Mouse (Mus musculus) hindbrain, embryonic 10.5 days (tissue): Measurements from ENCODE around the gene Sars2. TPM values are rescaled to one million over a fixed set of nuclear protein-coding genes. Genes with fewer than 3 reads are reported as not detected.

ENCODE experiments used
- DNase-seq: peaks from one replicate; pipeline ENCODE4 v3.0.0-alpha.2; 2017; ENCODE audit warnings: low spot score
- H3K27ac ChIP-seq: fragments of 300-500 bp; sonication (generic); 2 replicates; pipeline ENCODE4 v1.5.1; 2016; ENCODE audit warnings: mild to moderate bottlenecking, moderate library complexity
- H3K27me3 ChIP-seq: fragments of 300-500 bp; sonication (generic); 2 replicates; pipeline ENCODE4 v1.6.1; 2016; ENCODE audit warnings: mild to moderate bottlenecking; ENCODE audit not compliant: poor library complexity, insufficient read depth, severe bottlenecking
- H3K36me3 ChIP-seq: fragments of 300-500 bp; sonication (generic); 2 replicates; pipeline ENCODE4 v1.6.1; 2016; ENCODE audit warnings: mild to moderate bottlenecking, moderate library complexity
- H3K4me1 ChIP-seq: fragments of 300-500 bp; sonication (generic); replicated peaks from 2 replicates; pipeline ENCODE4 v1.6.1; 2016; ENCODE audit warnings: mild to moderate bottlenecking
- H3K4me3 ChIP-seq: fragments of 300-500 bp; sonication (generic); 2 replicates; pipeline ENCODE4 v1.5.1; 2016; ENCODE audit warnings: mild to moderate bottlenecking, moderate library complexity
- H3K9me3 ChIP-seq: fragments of 300-500 bp; sonication (generic); 2 replicates; pipeline ENCODE4 v1.6.1; 2016; ENCODE audit warnings: mild to moderate bottlenecking, moderate library complexity
- WGBS: fragments of 180-500 bp; shearing (Covaris S2); methylation state at CpG from one replicate; pipeline ENCODE4 v1.1.7; 2016; 5-methylcytosine and 5-hydroxymethylcytosine counted together
- polyA plus RNA-seq: library from polyadenylated mRNA; unstranded; fragments of >200 nt; fragmentation: Nextera tagmentation; extraction: Ambion mirVana; gene quantifications from 2 replicates; pipeline ENCODE4 v1.2.1, GENCODE M21; 2016

Sars2 gene
- polyA plus RNA-seq, 1 experiment from 2014 or later, result 43.9 TPM

DNA sequence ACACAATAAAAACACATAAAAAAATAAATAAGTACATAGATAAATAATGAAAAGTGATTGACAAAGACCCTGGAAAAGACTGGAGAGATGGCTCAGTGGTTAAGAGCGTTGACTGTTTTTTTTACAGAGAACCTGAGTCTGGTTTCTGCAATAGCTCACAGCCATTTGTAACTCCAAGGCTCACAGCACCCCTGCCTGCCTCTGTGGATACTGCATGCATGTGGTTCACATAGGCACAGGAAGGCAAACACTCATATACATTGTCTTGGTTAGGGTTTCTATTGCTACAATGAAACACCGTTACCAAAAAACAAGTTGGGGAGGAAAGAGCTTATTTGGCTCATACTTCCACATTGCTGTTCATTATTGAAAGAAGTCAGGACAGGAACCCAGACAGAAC lies 26.2 kb upstream of the Sars2 start:
- WGBS, result 97% methylated on average over 2 of the region's 2 CpGs
- 0 out of 2 replicates have a peak, but pooled peaks cover 15% of the 10 kb centered on the region for H3K27me3 ChIP-seq
- DNase-seq, result no peak
- peaks cover 18% of the 10 kb centered on the region for H3K4me1 ChIP-seq
- H3K36me3 ChIP-seq, result no peaks in the 10 kb centered on the region
- no peak overlapping the region for H3K27ac ChIP-seq
- no peaks in the 10 kb centered on the region for H3K9me3 ChIP-seq
- H3K4me3 ChIP-seq, result no peak overlapping the region

DNA sequence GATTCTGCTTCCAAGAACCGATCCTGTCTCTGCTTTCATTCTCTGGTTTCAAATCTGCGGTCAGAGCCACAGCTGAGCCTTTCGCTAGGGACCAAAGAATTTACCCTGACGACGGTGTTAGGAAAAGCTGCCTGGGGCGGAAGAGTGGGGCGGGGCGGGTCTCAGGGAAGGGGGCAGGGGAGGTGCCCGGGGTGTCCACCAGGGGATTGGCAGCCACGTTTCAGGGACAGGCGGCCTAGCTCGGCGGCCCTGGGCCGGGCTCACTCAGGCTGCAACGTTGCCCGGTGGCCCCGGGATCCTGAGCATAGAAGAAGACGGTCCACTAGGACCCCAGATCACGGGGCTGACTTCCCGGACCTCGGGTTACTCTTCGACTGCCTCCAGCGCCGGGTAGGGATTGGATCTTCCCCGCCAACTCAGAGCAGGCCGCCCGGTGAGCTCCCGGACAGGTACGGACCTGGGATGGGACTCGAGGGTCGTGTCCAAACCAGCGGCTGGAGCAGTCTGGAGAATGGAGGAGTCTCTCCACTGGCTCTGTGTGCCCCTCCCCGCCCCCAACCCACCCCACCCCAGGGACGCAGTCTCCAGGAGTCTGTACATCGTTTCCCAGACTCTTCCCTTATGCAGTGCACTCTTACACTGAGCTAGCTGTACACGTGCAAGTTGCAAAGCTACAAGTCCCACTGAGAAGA lies 25.1 kb upstream of the Sars2 start, which contains the start of gene Fbxo17:
Fbxo17 (plus strand) TSS at position 215 of the 692 bp plus-strand sequence.
- Histone ChIP-seq H3K27me3 (0 out of 2 replicates have a peak, but pooled peaks cover 15% of the 10 kb centered on the region), H3K9me3 (no peaks in the 10 kb centered on the region), H3K27ac (peak within 1 kb of the TSS; percentile 79), H3K4me1 (peaks cover 18% of the 10 kb centered on the region), H3K36me3 (no peaks in the 10 kb centered on the region), H3K4me3 (peak within 1 kb of the TSS; percentile 55)
- peak; percentile 72 for DNase-seq
- WGBS, result 3% methylated on average over 36 of the region's 36 CpGs

DNA sequence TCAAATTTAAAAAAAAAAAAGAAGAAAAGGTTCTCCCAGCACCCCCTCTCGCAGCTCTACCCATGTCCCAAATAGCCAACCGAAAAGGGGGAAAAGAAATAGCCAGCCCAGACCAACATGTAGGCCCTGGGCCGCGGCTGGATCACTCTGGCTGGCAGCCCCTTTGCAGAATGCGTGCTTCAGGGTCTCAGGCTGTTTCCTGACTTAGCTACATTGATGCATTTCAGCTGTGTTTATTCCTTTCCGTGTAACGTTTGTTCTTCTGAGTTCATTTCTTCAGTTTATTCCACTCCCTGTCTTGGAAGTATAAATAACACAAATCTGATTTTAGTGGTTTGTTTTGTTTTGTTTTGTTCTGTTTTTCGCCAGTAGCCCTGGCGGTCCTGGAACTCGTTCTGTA lies 24.1 kb upstream of the Sars2 start:
- no peak overlapping the region for H3K4me3 ChIP-seq
- no peaks in the 10 kb centered on the region for H3K36me3 ChIP-seq
- H3K9me3 ChIP-seq, result no peaks in the 10 kb centered on the region
- no peak overlapping the region for H3K27ac ChIP-seq
- 89% methylated on average over 10 of the region's 10 CpGs for WGBS
- 0 out of 2 replicates have a peak, but pooled peaks cover 15% of the 10 kb centered on the region for H3K27me3 ChIP-seq
- H3K4me1 ChIP-seq, result peaks cover 18% of the 10 kb centered on the region
- DNase-seq, result no peak

DNA sequence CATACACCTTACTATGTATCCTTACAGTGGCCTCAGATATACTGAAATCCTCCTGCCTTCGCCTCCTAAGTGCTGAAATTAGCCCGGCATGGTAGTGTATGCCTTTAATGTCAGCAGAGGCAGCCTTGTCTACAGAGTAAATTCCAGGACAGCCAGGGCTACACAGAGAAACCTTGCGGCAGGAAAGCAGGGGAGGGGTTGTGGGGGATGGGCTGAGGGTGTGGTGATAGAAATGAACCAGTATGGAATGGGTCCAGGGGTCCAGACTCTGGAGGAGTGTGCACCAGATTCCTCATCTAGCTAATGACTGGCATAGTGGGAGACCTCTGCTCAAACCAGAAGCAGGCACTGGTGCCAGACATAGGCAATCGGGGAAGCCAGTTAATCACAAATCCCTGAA lies 22.6 kb upstream of the Sars2 start:
- DNase-seq, result no peak
- Histone ChIP-seq H3K4me1 (peaks cover 18% of the 10 kb centered on the region), H3K27me3 (0 out of 2 replicates have a peak, but pooled peaks cover 15% of the 10 kb centered on the region), H3K4me3 (no peak overlapping the region), H3K36me3 (no peaks in the 10 kb centered on the region), H3K9me3 (no peaks in the 10 kb centered on the region), H3K27ac (no peak overlapping the region)
- WGBS, result 69% methylated on average over 4 of the region's 4 CpGs

DNA sequence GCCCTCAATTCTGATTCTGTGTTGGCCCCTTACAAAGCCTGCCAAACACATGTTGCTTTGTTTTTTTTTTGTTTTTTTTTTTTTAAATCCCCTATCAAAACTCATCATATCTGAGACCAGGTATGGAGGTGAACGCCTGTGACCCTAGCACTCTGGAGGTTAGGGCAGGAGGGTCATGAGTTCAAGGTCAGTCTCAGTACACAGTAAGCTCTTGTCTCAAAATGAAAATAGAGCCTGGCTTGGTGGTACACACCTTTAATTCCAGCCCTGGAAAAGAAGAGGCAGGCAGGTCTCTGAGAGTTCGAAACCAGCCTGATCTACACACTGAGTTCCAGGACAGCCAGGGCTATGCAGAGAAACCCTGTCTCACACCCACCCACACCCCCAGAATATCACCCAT lies 22.1 kb upstream of the Sars2 start:
- peaks cover 5% of the 10 kb centered on the region; the same call in 1 of the 2 replicates for H3K36me3 ChIP-seq
- H3K27me3 ChIP-seq, result 0 out of 2 replicates have a peak, but pooled peaks cover 12% of the 10 kb centered on the region
- H3K27ac ChIP-seq, result no peak overlapping the region
- no peak overlapping the region for H3K4me3 ChIP-seq
- H3K9me3 ChIP-seq, result no peaks in the 10 kb centered on the region
- H3K4me1 ChIP-seq, result peaks cover 18% of the 10 kb centered on the region
- 78% methylated on average over 2 of the region's 2 CpGs for WGBS
- DNase-seq, result no peak

DNA sequence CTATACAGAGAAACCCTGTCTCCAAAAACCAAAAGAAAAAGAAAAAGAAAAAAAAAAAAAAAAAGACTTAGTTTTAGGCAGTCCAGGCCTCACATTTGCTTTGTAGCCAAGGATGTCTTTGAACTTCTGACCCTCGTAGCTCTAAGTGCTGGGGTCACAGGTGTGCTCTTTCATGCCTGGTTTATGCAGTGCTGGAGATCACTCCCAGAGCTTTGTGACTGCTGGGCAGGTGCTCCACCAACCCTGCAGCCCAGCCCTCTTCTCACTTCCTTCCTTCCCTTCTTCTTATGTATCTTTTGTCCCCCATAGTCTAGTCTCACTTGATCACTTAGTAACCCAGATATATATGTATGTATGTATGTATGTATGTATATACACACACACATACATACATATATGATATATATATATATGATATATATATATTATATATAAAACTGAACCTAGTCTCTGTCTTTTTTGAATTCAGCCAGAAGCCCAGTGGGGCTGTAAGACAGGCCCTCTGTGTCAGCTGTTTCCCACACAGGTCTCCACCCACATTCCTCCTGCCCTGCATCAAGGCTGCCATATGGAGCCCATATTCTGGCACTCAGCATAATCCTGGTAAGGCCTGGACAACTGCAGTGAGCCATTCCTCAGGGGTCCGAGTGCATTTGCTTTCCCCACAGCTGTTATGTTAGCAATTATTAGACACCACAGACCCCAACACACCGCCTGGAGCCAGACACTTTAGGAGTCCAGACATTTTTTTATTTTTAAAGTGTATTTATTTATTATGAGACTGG lies 20.8 kb upstream of the Sars2 start:
- peaks cover 5% of the 10 kb centered on the region; the same call in 1 of the 2 replicates for H3K36me3 ChIP-seq
- no peaks in the 10 kb centered on the region for H3K9me3 ChIP-seq
- 0 out of 2 replicates have a peak, but pooled peaks cover 7% of the 10 kb centered on the region for H3K27me3 ChIP-seq
- H3K4me3 ChIP-seq, result no peak overlapping the region
- peaks cover 18% of the 10 kb centered on the region for H3K4me1 ChIP-seq
- H3K27ac ChIP-seq, result no peak overlapping the region
- DNase-seq, result peak; percentile 33
- WGBS, result 71% methylated on average over 3 of the region's 3 CpGs

DNA sequence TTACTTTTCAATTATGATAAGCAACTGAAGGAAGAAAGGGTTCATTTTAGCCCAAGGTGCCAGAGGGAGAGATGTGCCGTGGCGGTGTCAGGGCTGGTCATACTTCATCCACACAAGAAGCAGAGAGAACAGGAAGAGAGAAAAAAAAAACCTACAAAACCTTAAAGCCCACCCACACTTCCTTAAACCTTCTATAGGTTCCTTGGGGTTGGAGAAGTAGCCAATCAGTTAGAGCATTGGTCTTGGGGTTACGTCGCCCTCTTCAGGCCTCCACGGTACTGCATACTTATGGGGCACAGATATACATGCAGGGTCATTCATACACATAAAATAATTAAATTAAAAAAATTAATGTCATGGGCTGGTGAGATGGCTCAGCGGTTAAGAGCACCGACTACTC lies 19.7 kb upstream of the Sars2 start:
- Histone ChIP-seq H3K27ac (no peak overlapping the region), H3K36me3 (peaks cover 5% of the 10 kb centered on the region; the same call in 1 of the 2 replicates), H3K4me1 (peaks cover 10% of the 10 kb centered on the region; the same call in 1 of the 2 replicates), H3K9me3 (no peaks in the 10 kb centered on the region), H3K27me3 (0 out of 2 replicates have a peak, but pooled peaks cover 4% of the 10 kb centered on the region), H3K4me3 (no peak overlapping the region)
- DNase-seq, result no peak
- WGBS, result 96% methylated on average over 7 of the region's 7 CpGs

DNA sequence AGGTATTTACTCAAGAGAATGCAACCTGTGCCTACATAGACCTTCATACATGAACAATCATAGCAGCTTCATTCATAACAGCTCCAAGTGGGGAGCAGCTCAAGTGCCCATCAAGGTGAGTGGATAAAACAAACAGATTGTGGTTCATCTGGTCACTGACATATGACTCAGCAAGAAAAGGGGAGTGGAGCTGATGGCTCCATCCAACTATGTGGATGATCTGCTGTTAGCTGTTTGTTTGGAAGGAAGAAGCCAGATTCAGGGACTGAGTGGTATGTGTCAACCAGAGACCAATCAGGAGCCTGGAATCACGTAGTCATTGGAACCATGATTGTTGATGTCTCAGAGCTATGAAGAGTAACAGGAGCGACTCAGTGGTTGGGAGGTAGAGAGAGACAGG lies 17.2 kb upstream of the Sars2 start:
- 92% methylated on average over 2 of the region's 2 CpGs for WGBS
- Histone ChIP-seq H3K27ac (no peak overlapping the region), H3K4me1 (0 out of 2 replicates have a peak, but pooled peaks cover 9% of the 10 kb centered on the region), H3K4me3 (no peak overlapping the region), H3K27me3 (no peaks in the 10 kb centered on the region), H3K36me3 (peaks cover 5% of the 10 kb centered on the region; the same call in 1 of the 2 replicates), H3K9me3 (no peaks in the 10 kb centered on the region)
- no peak for DNase-seq

DNA sequence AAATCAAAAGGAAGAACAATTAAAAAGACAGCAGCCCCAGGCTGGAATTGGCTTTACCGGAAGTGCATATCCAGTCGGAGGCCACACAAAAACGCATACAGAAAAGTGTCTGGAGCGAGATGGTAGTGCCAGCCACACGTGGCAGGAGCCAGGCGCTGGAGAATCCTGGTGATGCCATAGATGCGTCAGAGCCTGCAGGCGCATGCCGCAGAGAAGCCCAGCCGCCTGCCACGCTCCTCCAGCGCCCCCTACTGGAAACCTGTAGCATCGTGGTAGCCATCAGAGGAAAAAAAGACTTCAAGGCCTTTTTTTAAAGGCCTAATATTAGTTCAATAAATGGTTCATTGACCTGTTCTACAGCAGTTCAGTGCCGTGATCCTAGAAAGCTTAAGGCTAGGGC lies 15.2 kb upstream of the Sars2 start:
- H3K4me3 ChIP-seq, result no peak overlapping the region
- 8% methylated on average over 14 of the region's 14 CpGs for WGBS

DNA sequence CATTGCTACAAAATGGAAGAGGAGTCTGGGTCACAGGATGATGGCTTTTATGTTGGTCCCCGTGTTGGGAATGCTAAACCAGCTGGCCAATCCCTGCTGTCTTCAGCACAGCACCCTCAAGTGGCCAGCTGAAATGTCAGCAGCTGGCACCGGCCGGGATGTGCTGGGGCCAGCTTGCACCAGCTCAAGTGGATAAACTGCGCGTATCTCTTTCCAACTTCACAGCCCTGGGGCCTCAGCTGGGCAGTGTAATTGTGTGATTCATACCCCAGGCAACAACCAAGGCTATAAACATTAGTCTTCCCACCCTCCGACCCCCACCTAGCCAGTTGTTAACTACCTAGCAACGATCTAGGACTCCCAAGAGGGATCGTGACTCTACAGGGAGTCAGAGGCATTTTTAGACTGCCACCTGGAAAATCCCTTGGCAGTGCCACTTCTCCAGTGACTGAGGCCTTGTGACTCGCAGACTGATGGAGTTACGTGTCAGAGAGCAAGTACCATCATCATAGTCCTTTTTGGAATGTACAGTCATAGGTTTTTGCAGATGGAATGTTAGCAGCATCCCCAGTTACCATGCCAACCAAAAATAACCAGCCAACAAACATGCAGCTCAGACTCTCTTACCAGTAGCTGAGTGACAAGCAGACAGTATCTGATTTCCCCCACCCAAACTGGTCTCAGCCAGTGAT lies 14.0 kb upstream of the Sars2 start:
- DNase-seq, result peak; percentile 15
- peaks cover 7% of the 10 kb centered on the region for H3K9me3 ChIP-seq
- H3K4me1 ChIP-seq, result peaks cover 16% of the 10 kb centered on the region
- 65% methylated on average over 10 of the region's 10 CpGs for WGBS
- H3K27me3 ChIP-seq, result peaks cover 21% of the 10 kb centered on the region
- no peak overlapping the region for H3K27ac ChIP-seq
- no peak overlapping the region for H3K4me3 ChIP-seq
- peaks cover 12% of the 10 kb centered on the region for H3K36me3 ChIP-seq

More for the DNA sequence above, 15.2 kb upstream of the Sars2 start:
- Histone ChIP-seq H3K9me3 (peaks cover 6% of the 10 kb centered on the region), H3K27ac (no peak overlapping the region), H3K27me3 (peaks cover 9% of the 10 kb centered on the region), H3K4me1 (0 out of 2 replicates have a peak, but pooled peaks cover 9% of the 10 kb centered on the region), H3K36me3 (peaks cover 10% of the 10 kb centered on the region)
- DNase-seq, result peak; percentile 81

DNA sequence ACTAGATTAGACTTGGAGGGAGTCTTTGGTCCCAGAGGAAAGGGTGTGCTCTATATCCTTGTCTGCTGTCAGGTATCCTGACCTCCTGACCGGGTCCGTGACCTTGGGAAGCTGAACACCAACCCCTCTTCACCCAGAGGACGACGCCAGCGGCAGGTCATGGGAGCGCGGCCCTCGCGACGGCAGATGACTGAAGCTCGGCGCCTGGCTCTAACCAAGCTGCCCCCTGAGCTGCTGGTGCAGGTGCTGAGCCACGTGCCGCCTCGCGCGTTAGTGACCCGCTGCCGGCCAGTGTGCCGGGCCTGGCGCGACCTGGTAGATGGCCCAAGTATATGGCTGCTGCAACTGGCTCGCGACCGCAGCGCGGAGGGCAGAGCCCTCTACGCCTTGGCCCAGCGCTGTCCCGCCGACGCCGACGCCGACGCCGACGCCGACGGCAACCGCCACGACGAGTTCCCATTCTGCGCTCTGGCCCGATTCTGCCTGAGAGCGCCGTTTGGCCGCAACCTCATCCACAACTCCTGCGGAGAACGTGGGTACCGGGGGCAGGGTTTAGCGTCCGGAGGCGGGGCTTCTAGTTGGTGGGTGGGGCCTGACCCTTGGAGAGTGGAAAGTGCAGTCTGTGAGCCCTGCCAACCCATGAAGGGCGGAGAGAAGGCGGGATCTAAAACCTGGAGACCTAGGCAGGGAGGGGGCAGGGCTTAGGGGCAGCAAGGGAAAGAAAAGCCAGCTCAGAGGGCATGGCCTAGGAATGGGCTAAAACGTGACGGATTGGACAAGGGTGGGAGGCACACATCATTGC lies 9.2 kb upstream of the Sars2 start:
- H3K4me1 ChIP-seq, result peaks cover 21% of the 10 kb centered on the region
- H3K36me3 ChIP-seq, result peaks cover 24% of the 10 kb centered on the region
- H3K27ac ChIP-seq, result peak overlapping the region; percentile 78
- WGBS, result 2% methylated on average over 58 of the region's 58 CpGs
- peak overlapping the region; percentile 56 for H3K4me3 ChIP-seq
- H3K9me3 ChIP-seq, result peaks cover 7% of the 10 kb centered on the region
- H3K27me3 ChIP-seq, result peaks cover 21% of the 10 kb centered on the region
- DNase-seq, result peak; percentile 85

DNA sequence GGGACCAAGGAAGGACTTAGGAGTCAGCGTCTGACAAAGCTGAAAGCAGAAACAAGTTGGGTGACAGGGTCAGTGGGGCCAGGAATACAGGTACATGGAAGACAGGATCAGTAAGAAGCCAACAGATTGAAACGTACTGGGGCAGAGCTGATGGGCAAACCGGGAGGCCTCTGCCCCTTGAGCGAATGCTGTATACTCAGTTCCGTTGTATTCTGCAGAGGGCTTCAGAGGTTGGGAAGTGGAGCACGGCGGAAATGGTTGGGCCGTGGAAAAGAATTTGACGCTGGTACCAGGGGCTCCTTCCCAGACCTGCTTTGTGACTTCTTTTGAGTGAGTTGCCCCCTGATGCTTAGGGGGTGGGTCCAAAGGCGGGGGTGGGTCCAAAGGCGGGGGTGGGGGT lies 8.6 kb upstream of the Sars2 start:
- 5% methylated on average over 11 of the region's 11 CpGs for WGBS
- Histone ChIP-seq H3K27me3 (peaks cover 21% of the 10 kb centered on the region), H3K9me3 (peaks cover 7% of the 10 kb centered on the region), H3K4me1 (peaks cover 17% of the 10 kb centered on the region), H3K4me3 (peak overlapping the region; percentile 56), H3K27ac (peak overlapping the region; percentile 78), H3K36me3 (peaks cover 30% of the 10 kb centered on the region)
- no peak for DNase-seq
